Mouse (Mus musculus) lung, postnatal 0 days (tissue): ENCODE results near the gene Mif. TPM values are rescaled to one million over a fixed set of nuclear protein-coding genes. Genes with fewer than 3 reads are reported as not detected.
"Not testable (repeated sequence)": the region's sequence is repeated elsewhere in the genome, so short reads cannot be mapped to it uniquely, and the experiment has no call there.

Experiments
- ATAC-seq: fragments of 200-750 bp; cut with Nextera tagmentation; 2 replicates; pipeline ENCODE4 v1.8.0; 2017; ENCODE audit warnings: moderate library complexity
- DNase-seq: peaks from one replicate; pipeline ENCODE4 v3.0.0-alpha.2; 2016; ENCODE audit warnings: low spot score
- H3K27ac ChIP-seq: fragments of 300-500 bp; sonication (generic); 2 replicates; pipeline ENCODE4 v1.5.1; 2014; ENCODE audit warnings: antibody characterized with exemption, mild to moderate bottlenecking, low read length, mixed read lengths
- H3K27me3 ChIP-seq: fragments of 300-500 bp; sonication (generic); replicated peaks from 2 replicates; pipeline ENCODE4 v1.6.1; 2014; ENCODE audit warnings: low read length, mixed read lengths; ENCODE audit not compliant: insufficient read depth
- H3K36me3 ChIP-seq: fragments of 300-500 bp; sonication (generic); 2 replicates; pipeline ENCODE4 v1.6.1; 2014; ENCODE audit warnings: low read length, mixed read lengths; ENCODE audit not compliant: insufficient read depth
- H3K4me1 ChIP-seq: fragments of 300-500 bp; sonication (generic); 2 replicates; pipeline ENCODE4 v1.6.1; 2014; ENCODE audit warnings: antibody characterized with exemption, low read depth, low read length, mixed read lengths; ENCODE audit not compliant: insufficient read depth
- H3K4me2 ChIP-seq: fragments of 300-500 bp; sonication (generic); replicated peaks from 2 replicates; pipeline ENCODE4 v1.6.1; 2014; ENCODE audit warnings: low read depth, mild to moderate bottlenecking, low read length, moderate library complexity, mixed read lengths
- H3K4me3 ChIP-seq: fragments of 300-500 bp; sonication (generic); 2 replicates; pipeline ENCODE4 v1.5.1; 2014; ENCODE audit warnings: low read depth, low read length
- H3K9ac ChIP-seq: fragments of 300-500 bp; sonication (generic); replicated peaks from 2 replicates; pipeline ENCODE4 v1.6.1; 2014; ENCODE audit warnings: low read depth, mild to moderate bottlenecking
- H3K9me3 ChIP-seq: fragments of 300-500 bp; sonication (generic); 2 replicates; pipeline ENCODE4 v1.6.1; 2016; ENCODE audit warnings: low read length, mixed read lengths
- CTCF ChIP-seq: IDR thresholded peaks from 2 replicates; pipeline ENCODE4 v1.5.1; 2016; ENCODE audit warnings: antibody characterized with exemption, mild to moderate bottlenecking
- EP300 ChIP-seq: IDR thresholded peaks from 2 replicates; pipeline ENCODE4 v1.6.1; 2016; ENCODE audit warnings: antibody characterized with exemption, mild to moderate bottlenecking, control low read depth
- WGBS: fragments of 180-500 bp; shearing (Covaris S2); extraction: QIAGEN DNeasy Blood & Tissue Kit; methylation state at CpG from one replicate; pipeline ENCODE4 v1.1.7; 2014; 5-methylcytosine and 5-hydroxymethylcytosine counted together
- polyA plus RNA-seq: library from polyadenylated mRNA; unstranded; fragments of >200 nt; fragmentation: Nextera tagmentation; extraction: Ambion mirVana; gene quantifications from 2 replicates; pipeline ENCODE4 v1.2.1, GENCODE M21; 2015

Mif gene
- polyA plus RNA-seq, 1 experiment from 2014 or later = 356 TPM

- Histone ChIP-seq H3K27ac (no peak overlapping the region), H3K4me2 (no peak overlapping the region), H3K9me3 (no peaks in the 10 kb centered on the region), H3K27me3 (no peaks in the 10 kb centered on the region), H3K4me1 (no peaks in the 10 kb centered on the region), H3K4me3 (no peak overlapping the region), H3K9ac (no peak overlapping the region), H3K36me3 (no peaks in the 10 kb centered on the region)
- WGBS = 68% methylated on average over 6 of the region's 6 CpGs
- TF ChIP-seq CTCF (no peak), EP300 (no peak)
- ATAC-seq (no peak), DNase-seq (no peak)
Measured at GRCm38 (mm10) chr10:75845306-75845930, 14.6 kb downstream of the Mif start.

GRCm38 (mm10) chr10:75844800-75845199, 15.2 kb downstream of the Mif start:
- no peak for DNase-seq
- Histone ChIP-seq H3K4me3 (no peak overlapping the region), H3K27me3 (no peaks in the 10 kb centered on the region), H3K9ac (no peak overlapping the region), H3K27ac (no peak overlapping the region), H3K4me1 (no peaks in the 10 kb centered on the region), H3K4me2 (no peak overlapping the region), H3K9me3 (no peaks in the 10 kb centered on the region), H3K36me3 (no peaks in the 10 kb centered on the region)
- no peak for TF ChIP-seq CTCF
- no peak for TF ChIP-seq EP300
- no peak for ATAC-seq
- 54% methylated on average over 1 of the region's 1 CpGs for WGBS

GRCm38 (mm10) chr10:75843898-75844297, 16.1 kb downstream of the Mif start:
- not testable (repeated sequence) for H3K4me2 ChIP-seq, H3K9ac ChIP-seq, H3K4me1 ChIP-seq, H3K4me3 ChIP-seq, DNase-seq, ATAC-seq, H3K27ac ChIP-seq, H3K9me3 ChIP-seq, H3K36me3 ChIP-seq, H3K27me3 ChIP-seq
- 65% methylated on average over 6 of the region's 6 CpGs for WGBS

GRCm38 (mm10) chr10:75839092-75839491, 20.9 kb downstream of the Mif start:
- Histone ChIP-seq H3K9ac (no peak overlapping the region), H3K4me2 (no peak overlapping the region), H3K4me1 (peaks cover 5% of the 10 kb centered on the region; the same call in 1 of the 2 replicates), H3K36me3 (no peaks in the 10 kb centered on the region), H3K9me3 (no peaks in the 10 kb centered on the region), H3K27ac (no peak overlapping the region), H3K27me3 (no peaks in the 10 kb centered on the region), H3K4me3 (no peak overlapping the region)
- ATAC-seq (no peak), DNase-seq (no peak)
- WGBS = 81% methylated on average over 10 of the region's 10 CpGs
- TF ChIP-seq EP300 = no peak
- TF ChIP-seq CTCF = no peak

- under 1% methylated on average over 21 of the region's 21 CpGs for WGBS
- H3K36me3 ChIP-seq = no peaks in the 10 kb centered on the region
- H3K4me2 ChIP-seq = peak within 1 kb of the TSS; percentile 72
- peak within 1 kb of the TSS; percentile 29 for H3K9ac ChIP-seq
- H3K27ac ChIP-seq = peak within 1 kb of the TSS; percentile 60
- peaks cover 5% of the 10 kb centered on the region; the same call in 1 of the 2 replicates for H3K4me1 ChIP-seq
- H3K27me3 ChIP-seq = no peaks in the 10 kb centered on the region
- ATAC-seq (peak; percentile 88), DNase-seq (peak; percentile 96)
- no peaks in the 10 kb centered on the region for H3K9me3 ChIP-seq
- H3K4me3 ChIP-seq = peak within 1 kb of the TSS; percentile 41
- TF ChIP-seq CTCF = peak; percentile 62
- no peak for TF ChIP-seq EP300
Measured at GRCm38 (mm10) chr10:75837248-75837759, 22.7 kb downstream of the Mif start, which contains the start of gene Gstt2. Gene Gstt2 (minus strand): TSS chr10:75837424.

GRCm38 (mm10) chr10:75835761-75836531, 24.1 kb downstream of the Mif start:
- Histone ChIP-seq H3K9ac (no peak overlapping the region), H3K27me3 (no peaks in the 10 kb centered on the region), H3K9me3 (no peaks in the 10 kb centered on the region), H3K27ac (peak overlapping the region; percentile 60; the same call in 1 of the 2 replicates), H3K36me3 (no peaks in the 10 kb centered on the region), H3K4me1 (peaks cover 5% of the 10 kb centered on the region; the same call in 1 of the 2 replicates), H3K4me2 (peak overlapping the region; percentile 66), H3K4me3 (no peak overlapping the region)
- ATAC-seq (peak; percentile 0; the same call in 1 of the 2 replicates), DNase-seq (peak; percentile 72)
- peak; percentile 29; the same call in 1 of the 2 replicates for TF ChIP-seq CTCF
- TF ChIP-seq EP300 = no peak
- WGBS = 16% methylated on average over 9 of the region's 10 CpGs
